Mouse (Mus musculus) right cerebral cortex, adult 2 months (tissue): Measurements from ENCODE around the gene Dnah7a.
"Not testable (repeated sequence)": the region's sequence is repeated elsewhere in the genome, so short reads cannot be mapped to it uniquely, and the experiment has no call there.

Experiments used
- DNase-seq, 2 experiments: peaks; one replicate each; pipeline ENCODE4 v3.0.0; 2021 to 2022; ENCODE audit warnings: low spot score in 2 of 2

Gene Dnah7a

GRCm38 (mm10) chr1:53384085-53384688 lies 322.4 kb downstream of the Dnah7a start:
- DNase-seq, result no peak

DNA sequence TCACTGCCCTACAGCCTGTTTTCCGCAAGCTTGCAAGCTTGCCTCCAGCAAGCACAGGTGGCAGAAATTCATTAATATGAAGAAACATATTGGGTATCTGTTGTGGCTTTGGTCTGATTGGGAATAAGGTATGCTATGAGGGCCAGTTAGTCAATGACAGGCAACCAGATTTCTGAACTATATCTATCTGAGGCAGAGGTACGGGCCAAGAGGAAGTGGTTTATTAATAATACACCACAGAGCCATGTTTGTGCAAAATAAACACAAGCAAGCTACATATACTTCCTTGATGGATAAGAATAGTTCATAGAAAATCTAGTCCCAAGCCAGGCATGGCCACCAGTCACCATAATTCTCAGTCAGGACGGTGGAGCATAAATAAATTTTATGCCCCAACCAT lies 328.9 kb downstream of the Dnah7a start:
- no peak for DNase-seq

DNA sequence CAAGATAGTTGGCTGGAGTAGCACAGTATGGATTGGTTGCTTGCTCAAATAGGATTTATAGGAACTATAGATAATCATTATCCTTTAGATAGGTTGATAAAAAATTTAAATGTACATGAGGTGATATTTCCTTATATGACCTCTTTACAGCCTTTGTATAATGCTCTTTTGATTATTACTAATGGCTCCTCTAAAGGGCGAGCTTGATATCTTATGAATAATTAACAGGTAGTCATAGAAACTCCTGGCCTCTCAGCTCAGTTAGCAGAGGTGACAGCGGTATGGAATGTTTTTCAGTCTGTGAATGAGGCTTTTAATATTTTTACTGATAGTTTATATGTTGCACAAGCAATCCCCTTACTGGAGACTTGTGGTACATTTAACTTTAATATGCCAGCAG lies 330.6 kb downstream of the Dnah7a start:
- DNase-seq, result not testable (repeated sequence)

DNA sequence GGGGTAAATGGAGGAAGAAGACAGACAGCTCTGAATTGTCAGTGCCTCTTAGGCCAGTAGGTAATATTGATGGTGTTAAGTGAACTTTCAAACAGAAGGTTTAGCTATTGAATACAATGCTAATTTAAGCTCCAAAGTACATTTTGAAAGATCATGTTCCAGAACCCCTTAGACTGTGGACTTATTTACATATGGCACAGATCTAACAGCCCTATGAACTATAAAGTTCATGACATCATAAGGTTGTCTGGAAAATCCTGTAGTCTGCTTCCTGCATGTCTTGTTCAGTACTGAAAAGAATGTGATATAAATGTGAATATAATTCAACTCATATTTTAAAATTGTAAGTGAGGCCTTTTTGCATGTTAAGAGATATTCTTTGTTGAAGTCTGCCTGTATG lies 347.6 kb downstream of the Dnah7a start:
- no peak for DNase-seq

- peak; percentile 96 to 99 for DNase-seq
Observed at GRCm38 (mm10) chr1:53352327-53353261, 354.0 kb downstream of the Dnah7a start, which contains the start of the genes Asdurf, Gm28551 and Asnsd1. TSS of gene Asdurf (minus strand) at chr1:53352619. TSS of gene Gm28551 (minus strand) at chr1:53352667. TSS of gene Asnsd1 (minus strand) at chr1:53352752.
